Mouse (Mus musculus) yolk sac, embryonic 10.5 days (tissue): ENCODE measurements around the gene Cluh.
A peak's percentile ranks its signal among the peaks of the same experiment; 100 is the strongest.

Experiments used
- DNase-seq: peaks from one replicate; pipeline ENCODE4 v3.0.0-alpha.2; 2017; ENCODE audit warnings: low spot score

Cluh gene

DNA sequence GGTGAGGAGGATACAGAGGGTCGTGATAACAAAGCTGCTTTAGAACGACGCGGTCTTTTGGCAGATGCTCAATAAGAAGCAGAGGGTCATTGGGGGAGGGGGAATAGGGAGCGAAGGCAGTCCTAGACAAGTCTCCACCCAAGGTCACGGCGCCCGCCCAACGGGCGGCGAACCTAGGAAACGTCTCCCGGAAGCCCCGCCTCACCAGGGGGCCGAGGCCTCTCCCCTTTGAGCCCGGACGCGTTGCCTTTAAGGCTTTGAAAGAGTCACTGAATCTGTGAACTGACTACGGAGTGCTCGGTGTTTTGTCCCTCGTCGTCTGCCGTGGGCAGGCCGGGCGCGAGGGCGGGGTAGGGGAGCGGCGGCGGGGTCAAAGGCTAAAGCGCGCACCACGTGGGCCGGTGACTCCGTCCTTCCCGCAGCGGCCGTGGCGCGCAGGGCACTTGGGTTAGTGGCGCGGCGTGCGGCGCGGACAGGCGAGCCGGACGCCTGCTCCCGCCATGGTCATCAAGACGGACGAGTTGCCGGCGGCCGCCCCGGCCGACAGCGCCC lies at the start of gene Cluh:
Cluh (plus strand) TSS at position 401 of the 552 bp plus-strand sequence.
- peak; percentile 97 for DNase-seq

DNA sequence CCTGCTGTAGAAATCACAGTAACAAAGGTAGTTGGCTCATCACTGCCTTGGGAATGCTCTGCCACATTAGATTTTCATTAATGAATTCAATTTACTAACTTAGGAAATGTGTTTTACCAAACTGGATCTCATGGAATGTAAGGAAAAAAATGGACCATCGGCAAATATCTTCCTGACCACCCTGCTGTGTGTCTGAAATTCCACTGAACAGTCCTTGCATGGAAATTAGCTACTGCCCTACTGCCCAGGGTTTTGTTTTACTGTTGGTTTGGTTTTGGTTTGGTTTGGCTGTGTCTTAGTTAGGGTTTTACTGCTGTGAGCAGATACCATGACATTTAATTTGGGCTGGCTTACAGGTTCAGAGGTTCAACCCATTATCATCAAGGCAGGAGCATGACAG lies 47.0 kb upstream of the Cluh start:
- DNase-seq, result no peak

- DNase-seq, result no peak
Measured at GRCm38 (mm10) chr11:74610068-74610467, 39.2 kb upstream of the Cluh start.

DNA sequence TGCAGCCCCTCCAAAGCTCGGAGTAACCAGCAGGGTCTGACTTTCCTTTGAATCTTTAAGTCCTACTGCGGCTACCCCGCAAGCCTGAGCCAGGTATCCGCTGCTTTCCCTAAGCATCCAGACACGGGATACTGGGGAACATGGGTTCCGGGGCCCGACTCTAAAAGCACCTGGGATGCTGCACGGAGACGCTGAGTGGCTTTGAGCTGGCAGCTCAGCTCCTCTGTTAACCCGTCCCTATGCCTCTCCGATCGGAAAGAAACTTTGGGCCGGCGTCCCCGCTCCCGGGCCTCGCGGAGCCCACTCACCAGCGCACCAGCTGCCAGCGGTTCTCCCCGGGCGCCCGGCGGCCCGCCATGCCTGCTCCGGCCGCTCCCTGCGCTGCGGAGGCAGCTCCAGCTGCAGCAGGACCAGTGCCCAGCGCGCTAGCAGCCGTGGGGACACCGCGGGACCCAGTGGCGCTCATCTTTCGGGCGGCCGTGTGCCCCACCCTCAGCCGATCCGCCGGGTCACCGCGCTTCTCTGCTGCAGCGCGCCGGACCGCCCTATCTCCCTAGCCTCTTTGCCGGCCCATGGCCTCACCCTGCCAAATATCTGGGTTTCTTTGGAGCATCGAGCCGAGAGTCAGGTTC lies 38.6 kb upstream of the Cluh start, which contains the start of gene Rap1gap2:
Rap1gap2 (minus strand) TSS at position 371 of the 632 bp plus-strand sequence.
- no peak for DNase-seq

DNA sequence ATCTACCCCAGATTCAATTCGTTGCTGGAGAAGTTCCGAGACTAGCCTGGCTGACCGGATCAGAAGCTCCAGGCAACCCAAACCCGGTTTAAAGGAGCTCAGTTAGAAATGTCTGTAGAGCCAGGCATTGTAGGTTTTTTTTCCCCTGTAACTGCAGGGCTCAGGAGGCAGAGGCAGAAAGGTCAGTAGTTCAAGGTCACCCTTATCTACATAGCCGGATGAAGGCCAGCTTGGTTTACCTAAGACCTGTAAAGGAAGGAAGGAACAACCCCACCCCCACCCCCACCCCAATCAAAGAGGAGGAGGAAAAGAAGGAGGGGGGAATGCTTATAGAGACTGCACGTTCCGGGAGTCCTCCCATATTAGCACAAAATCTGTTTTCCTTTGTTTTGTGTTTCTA lies 37.9 kb upstream of the Cluh start:
- no peak for DNase-seq

DNA sequence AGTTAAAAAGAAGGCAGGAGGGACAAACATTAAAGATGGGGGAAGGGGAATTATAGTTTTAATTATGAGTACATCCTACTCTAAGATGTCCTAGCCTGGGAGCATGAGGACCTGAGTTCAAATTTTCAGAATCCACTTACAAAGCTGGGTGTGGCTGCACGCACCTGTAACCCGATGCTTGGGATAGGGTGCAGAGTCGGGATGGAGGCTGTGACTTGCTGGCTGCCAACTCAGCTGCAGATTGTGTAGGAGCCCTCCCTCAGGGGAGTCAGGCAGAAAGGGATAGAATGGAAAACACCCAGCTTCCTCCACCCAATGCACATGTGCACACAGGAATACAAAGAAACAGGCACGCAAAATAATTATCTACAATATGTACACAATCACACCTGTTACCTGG lies 35.9 kb upstream of the Cluh start:
- DNase-seq, result no peak

DNA sequence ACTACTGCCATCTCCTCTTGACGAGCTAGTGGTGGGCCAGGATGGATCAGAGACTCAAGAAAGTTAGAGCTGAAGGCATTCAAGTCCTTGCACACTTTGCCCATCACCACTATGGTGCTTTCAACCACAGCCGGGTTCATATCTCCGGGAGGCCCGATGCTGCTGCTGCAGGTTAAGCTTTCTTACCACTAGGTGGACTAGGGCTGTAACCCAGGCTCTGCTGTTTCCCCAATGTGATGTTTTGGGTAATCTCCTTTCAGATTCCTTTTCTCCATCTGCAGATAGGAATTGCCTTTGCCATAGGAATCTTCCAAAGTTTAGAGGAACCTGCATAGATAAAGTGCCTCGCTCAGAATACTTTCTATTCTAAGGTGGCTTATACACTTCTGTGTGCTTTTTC lies 33.7 kb upstream of the Cluh start:
- DNase-seq, result no peak

GRCm38 (mm10) chr11:74619201-74619955 lies 29.9 kb upstream of the Cluh start, which contains the start of gene Ccdc92b:
Ccdc92b (plus strand) TSS chr11:74619605.
- peak; percentile 76 for DNase-seq

DNA sequence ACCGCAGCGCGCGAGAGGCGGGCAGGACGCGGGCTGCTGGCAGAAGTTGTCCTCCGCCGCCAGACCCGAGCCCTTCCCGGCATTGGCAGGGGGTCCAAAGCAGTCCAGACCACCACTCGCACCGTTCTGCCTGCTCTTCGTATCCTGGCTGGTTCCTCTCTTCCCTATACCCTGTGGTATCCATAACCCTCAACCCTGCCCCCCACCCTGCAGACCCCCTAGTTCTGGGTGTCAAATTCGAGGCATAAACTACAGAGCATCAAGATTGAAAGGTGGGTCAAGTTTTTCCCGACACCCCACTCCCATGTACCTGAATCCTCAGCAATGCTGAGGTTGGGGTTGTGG lies 29.4 kb upstream of the Cluh start:
- no peak for DNase-seq

GRCm38 (mm10) chr11:74621974-74622669 lies 27.2 kb upstream of the Cluh start:
- DNase-seq, result peak; percentile 15

DNA sequence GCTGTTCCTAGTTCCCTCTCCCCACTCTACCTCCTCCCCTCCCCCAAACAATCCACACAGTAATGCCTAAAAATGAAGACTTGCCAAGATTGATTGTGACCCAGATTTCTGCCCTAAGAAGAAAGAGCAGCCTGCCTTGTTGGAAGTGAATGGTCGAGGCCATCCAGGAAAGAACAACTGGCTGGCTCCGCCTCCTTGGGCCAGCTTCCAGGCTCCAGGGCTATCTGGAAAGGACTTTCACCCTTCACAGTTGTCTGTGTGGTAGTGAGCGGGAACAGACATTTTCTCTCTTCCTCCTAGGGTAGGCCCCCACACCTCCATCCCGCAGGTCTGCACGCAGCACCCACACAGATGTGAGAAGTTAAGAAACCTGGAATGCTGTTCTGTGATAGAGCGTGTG lies 25.6 kb upstream of the Cluh start:
- peak; percentile 61 for DNase-seq

GRCm38 (mm10) chr11:74625333-74625732 lies 24.0 kb upstream of the Cluh start:
- DNase-seq, result no peak

- no peak for DNase-seq
Measured at GRCm38 (mm10) chr11:74627481-74627880, 21.8 kb upstream of the Cluh start.

DNA sequence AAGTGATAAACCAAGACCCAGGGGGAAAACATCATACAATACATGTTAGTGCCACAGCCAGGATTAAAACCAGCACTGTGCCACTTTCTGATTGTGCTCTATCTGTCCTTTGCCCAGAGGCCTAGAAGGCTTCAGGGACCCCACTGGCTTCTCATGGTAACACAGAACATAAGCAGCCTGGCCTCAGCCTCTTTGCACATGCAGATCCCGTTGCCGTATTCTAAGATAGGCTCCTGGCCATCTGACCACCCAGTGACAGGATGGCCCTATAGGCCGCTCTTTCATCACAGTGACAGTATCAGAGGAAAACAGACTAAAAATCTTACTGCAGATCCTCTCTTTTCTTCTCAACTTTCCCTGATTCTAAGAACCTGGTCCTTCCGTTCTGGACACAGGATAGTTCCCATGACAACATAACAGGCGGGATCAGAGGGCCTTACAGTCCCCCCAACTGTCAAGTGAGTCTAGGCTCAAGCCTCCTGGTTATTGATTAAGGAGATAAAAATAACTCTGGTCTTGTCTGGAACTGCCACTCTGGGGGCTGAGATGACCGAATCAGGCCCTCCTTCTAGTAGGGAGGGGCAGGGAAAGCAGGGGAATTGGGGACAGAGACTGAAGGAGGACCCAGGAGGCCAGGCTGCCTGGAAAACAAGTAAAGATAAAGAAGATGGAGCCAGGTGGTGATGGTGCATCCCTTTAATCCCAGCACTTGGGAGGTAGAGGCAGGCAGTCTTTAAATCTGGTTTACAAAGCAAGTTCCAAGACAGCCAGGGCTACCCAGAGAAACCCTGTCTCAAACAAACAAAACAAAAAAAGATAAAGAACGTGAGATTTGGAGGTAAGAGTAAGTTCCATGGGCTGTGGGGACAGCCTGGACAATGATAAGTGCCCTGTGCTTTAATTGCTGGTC lies 17.2 kb upstream of the Cluh start:
- no peak for DNase-seq

DNA sequence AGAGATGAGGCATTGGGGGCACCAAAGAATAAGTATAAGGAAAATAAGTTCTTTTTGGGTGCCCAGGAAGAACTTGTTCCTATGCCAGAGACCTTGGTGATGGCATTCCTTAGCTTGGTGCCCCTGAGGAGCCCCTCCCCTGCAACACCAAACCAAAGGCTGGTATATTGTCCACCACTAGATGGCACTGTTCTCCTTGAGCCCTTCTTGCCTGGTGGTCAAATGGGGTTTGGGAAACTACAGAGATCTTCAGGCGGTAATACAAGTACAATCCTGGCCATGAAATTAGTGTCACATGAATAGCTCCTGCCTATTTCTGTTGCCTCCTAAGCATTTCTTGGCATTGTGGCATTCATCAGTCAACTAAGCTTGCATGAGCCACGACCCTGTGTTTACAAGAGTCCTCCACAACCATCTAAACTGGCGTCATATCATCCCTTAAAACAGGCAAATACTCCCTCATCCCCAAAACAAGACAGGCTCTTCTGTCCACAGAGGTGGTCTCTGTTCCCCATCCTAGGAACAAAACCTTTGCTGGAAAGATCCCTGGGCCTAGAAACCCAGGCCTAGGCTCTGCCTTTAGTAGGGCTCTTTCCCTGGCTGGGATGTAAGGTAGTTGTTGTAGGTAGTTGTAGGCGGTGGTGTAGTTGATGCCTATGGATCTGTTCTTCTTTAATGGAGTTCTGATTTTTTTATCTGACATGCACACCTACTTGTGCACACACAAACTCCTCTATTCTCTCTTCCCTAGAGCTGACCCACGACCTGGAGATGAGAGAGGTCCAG lies 14.6 kb upstream of the Cluh start:
- DNase-seq, result peak; percentile 45

- DNase-seq, result no peak
Measured at GRCm38 (mm10) chr11:74637486-74637885, 11.8 kb upstream of the Cluh start.

DNA sequence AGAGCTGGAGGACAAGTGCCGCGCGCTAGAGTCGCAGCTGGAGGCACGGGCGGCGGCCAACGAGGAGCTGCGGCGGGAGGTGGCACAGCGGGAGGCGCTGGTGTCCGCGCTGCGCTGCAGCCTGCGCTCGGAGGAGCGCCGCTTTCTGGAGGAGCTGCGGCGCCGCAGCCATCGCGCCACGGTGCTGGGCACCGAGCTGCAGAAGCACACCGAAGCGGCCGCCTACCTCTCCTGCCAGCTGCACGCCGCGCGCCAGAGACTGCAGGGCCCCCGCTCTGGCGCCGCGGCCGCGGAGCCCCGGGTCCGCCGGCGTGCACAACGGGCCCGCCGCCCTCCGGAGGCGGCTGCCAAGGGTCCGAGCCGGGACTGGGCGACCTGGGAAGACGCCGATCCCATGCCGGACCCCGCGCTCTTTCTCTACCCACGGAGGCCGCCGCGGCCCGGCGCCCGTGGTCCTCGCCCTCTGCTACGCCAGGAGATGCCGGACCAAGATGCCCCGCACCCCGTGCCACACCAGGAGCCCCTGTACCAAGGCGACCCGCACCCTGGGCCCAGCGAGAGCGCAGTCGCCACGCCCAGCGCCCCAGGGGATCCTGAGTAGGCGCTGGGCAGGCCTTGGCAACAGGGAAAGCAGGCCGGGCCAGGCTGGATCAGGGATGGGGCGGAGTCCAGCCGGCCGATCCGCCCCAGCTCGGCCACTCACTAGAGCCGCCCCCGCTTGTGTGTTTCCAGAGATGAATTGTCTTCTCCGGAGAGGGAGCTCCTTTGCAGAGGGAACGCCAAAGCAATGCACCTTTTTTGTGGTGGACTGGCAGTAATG lies 11.1 kb upstream of the Cluh start:
- peak; percentile 80 for DNase-seq

- DNase-seq, result no peak
Measured at GRCm38 (mm10) chr11:74638791-74639411, 10.4 kb upstream of the Cluh start.

DNA sequence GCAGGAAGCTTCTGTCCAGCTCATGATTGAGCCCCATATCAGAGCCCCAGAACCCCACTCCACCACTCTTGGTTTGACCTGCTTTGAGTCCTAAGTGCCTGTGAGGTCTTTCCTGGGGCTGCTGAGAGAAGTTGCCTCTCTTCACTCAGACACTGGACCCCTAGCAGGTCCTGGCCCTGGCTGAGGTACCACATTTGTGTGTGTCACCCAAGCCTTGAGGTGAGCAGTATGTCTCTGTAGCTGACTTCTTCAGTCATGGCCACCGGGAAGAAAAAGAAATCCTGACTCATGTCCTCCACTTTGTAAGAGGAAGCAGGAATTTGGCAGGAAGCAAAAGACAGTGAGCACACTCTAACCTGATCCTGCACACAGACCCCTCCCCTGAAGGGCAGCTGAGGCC lies 9.7 kb upstream of the Cluh start:
- DNase-seq, result no peak

DNA sequence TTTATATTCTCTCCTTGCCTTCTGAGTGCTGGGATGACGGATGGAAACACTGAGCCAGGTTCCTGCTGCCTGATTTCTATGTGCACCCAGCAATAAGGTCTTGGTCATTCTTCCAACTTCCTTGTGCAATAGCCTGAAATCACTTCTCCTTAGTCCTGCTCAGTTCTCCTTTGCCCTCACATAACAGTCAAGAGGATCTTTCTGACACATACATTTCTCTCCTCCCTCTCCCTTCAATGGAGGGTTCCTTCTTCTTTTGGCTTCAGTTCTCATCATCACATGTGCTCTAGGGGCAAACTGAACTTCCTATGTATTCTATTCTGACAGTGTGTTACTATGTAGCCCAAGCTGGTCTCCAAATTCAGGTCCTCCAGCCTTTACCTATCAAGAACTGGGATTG lies 1.3 kb upstream of the Cluh start:
- DNase-seq, result no peak
